Mouse (Mus musculus) heart, embryonic 13.5 days (tissue): ENCODE results near the gene Cdca8. TPM values are rescaled to one million over a fixed set of nuclear protein-coding genes. Genes with fewer than 3 reads are reported as not detected.

Source experiments
- ATAC-seq: fragments of 200-750 bp; cut with Nextera tagmentation; 2 replicates; pipeline ENCODE4 v1.8.0; 2017; ENCODE audit warnings: moderate TSS enrichment; ENCODE audit not compliant: insufficient number of reproducible peaks, low FRiP score, low TSS enrichment; ENCODE audit errors: extremely low read depth
- H3K27ac ChIP-seq: fragments of 300-500 bp; sonication (generic); replicated peaks from 2 replicates; pipeline ENCODE4 v1.5.1; 2015; ENCODE audit warnings: moderate library complexity, mild to moderate bottlenecking, inconsistent platforms
- H3K27me3 ChIP-seq: fragments of 300-500 bp; sonication (generic); replicated peaks from 2 replicates; pipeline ENCODE4 v1.6.1; 2015; ENCODE audit warnings: mild to moderate bottlenecking, inconsistent platforms
- H3K36me3 ChIP-seq: fragments of 300-500 bp; sonication (generic); 2 replicates; pipeline ENCODE4 v1.6.1; 2015; ENCODE audit warnings: mild to moderate bottlenecking, inconsistent platforms
- H3K4me1 ChIP-seq: fragments of 300-500 bp; sonication (generic); 2 replicates; pipeline ENCODE4 v1.6.1; 2015; ENCODE audit warnings: inconsistent platforms
- H3K4me2 ChIP-seq: fragments of 300-500 bp; sonication (generic); 2 replicates; pipeline ENCODE4 v1.6.1; 2015; ENCODE audit warnings: inconsistent platforms, mild to moderate bottlenecking, moderate library complexity
- H3K4me3 ChIP-seq: fragments of 300-500 bp; sonication (generic); 2 replicates; pipeline ENCODE4 v1.5.1; 2015; ENCODE audit warnings: moderate library complexity, mild to moderate bottlenecking, inconsistent platforms
- H3K9ac ChIP-seq: fragments of 300-500 bp; sonication (generic); 2 replicates; pipeline ENCODE4 v1.6.1; 2015; ENCODE audit warnings: inconsistent platforms, mild to moderate bottlenecking, moderate library complexity
- H3K9me3 ChIP-seq: fragments of 300-500 bp; sonication (generic); 2 replicates; pipeline ENCODE4 v1.6.1; 2016; ENCODE audit warnings: inconsistent platforms
- WGBS: fragments of 180-500 bp; shearing (Covaris S2); methylation state at CpG from one replicate; pipeline ENCODE4 v1.1.7; 2015; ENCODE audit warnings: mixed read lengths; 5-methylcytosine and 5-hydroxymethylcytosine counted together
- polyA plus RNA-seq: library from polyadenylated mRNA; unstranded; fragments of >200 nt; fragmentation: Nextera tagmentation; extraction: Ambion mirVana; gene quantifications from 2 replicates; pipeline ENCODE4 v1.2.1, GENCODE M21; 2015

The Cdca8 gene
- polyA plus RNA-seq, 1 experiment from 2014 or later: 111 TPM

DNA sequence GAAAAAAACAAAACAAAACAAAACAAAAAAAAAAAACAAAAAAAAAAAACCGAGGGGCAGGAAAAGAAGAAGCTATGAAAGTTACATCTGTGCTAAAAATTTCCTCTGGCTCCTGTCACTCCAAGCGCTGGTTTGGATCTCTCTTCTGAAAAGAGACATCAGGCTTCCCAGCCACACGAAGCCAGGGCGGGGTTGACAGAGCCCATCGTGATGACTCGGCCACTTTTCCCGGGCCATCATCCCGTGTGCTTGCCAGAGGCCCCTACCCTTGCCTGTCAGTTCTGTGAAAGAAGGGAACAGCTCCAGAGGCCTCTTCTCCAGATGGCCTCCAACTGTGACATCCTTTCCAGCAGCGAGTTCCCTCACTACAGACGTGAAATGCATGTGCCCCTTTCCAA lies 11.9 kb upstream of the Cdca8 start:
- H3K4me1 ChIP-seq: no peaks in the 10 kb centered on the region
- no peaks in the 10 kb centered on the region for H3K36me3 ChIP-seq
- H3K4me3 ChIP-seq: no peak overlapping the region
- no peak for ATAC-seq
- H3K27ac ChIP-seq: no peak overlapping the region; the same call in 1 of the 2 replicates
- no peak overlapping the region for H3K9ac ChIP-seq
- H3K27me3 ChIP-seq: peaks cover 4% of the 10 kb centered on the region; the same call in 1 of the 2 replicates
- WGBS: 29% methylated on average over 10 of the region's 10 CpGs
- H3K9me3 ChIP-seq: no peaks in the 10 kb centered on the region
- H3K4me2 ChIP-seq: no peak overlapping the region

DNA sequence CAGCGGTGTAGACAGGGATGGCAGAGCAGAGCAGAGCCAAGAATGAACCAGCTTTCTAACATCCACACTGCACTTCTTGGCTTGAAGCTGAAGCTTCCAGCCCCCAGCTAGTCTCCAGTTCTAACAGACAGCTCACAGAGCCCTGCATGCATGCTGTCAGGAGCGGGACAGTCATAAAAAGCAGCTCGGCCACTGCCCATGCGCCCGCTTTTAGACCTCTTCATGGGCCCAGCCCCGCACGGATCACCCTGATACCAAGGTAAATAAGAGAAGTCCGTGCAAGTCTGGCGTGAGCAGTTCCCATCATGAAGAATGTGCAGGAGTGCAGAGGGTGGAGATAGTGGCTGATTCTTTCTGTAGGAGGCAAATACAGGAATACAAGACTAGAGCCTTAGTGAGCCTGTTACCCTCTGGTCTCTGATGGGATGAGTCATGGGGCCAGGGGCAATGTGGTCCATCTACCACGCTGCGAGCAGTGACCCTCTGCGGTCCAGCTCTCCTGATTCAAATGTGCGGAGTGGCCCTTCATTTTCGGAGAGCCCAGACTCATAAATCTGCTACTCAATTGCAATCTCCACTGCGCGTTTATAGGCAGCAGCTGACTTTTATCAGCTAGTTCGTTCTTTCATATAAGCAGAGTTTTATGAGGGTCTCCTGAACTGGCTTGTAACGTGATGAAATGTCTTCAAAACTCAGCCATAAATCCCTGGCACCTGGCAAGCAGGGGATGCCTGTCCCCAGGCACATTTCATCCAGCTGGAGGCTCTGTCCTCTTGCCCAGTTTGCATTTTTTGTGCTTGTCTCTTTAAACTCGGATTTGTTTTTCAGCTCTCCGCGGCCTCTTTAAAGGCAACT lies 11.3 kb upstream of the Cdca8 start:
- H3K27me3 ChIP-seq: peaks cover 4% of the 10 kb centered on the region; the same call in 1 of the 2 replicates
- H3K9me3 ChIP-seq: no peaks in the 10 kb centered on the region
- no peak overlapping the region for H3K4me3 ChIP-seq
- H3K4me1 ChIP-seq: no peaks in the 10 kb centered on the region
- H3K4me2 ChIP-seq: no peak overlapping the region
- ATAC-seq: no peak
- 67% methylated on average over 21 of the region's 21 CpGs for WGBS
- no peak overlapping the region for H3K9ac ChIP-seq
- 0 out of 2 replicates have a peak, but pooled peaks cover 2% of the 10 kb centered on the region for H3K36me3 ChIP-seq
- H3K27ac ChIP-seq: peak overlapping the region; percentile 28

- WGBS: 71% methylated on average over 3 of the region's 3 CpGs
- Histone ChIP-seq H3K4me1 (no peaks in the 10 kb centered on the region), H3K27ac (no peak overlapping the region), H3K9me3 (no peaks in the 10 kb centered on the region), H3K4me3 (no peak overlapping the region), H3K27me3 (peaks cover 4% of the 10 kb centered on the region; the same call in 1 of the 2 replicates), H3K9ac (no peak overlapping the region), H3K36me3 (0 out of 2 replicates have a peak, but pooled peaks cover 2% of the 10 kb centered on the region), H3K4me2 (no peak overlapping the region)
- no peak for ATAC-seq
Observed at GRCm38 (mm10) chr4:124949488-124949887, 10.4 kb upstream of the Cdca8 start.

DNA sequence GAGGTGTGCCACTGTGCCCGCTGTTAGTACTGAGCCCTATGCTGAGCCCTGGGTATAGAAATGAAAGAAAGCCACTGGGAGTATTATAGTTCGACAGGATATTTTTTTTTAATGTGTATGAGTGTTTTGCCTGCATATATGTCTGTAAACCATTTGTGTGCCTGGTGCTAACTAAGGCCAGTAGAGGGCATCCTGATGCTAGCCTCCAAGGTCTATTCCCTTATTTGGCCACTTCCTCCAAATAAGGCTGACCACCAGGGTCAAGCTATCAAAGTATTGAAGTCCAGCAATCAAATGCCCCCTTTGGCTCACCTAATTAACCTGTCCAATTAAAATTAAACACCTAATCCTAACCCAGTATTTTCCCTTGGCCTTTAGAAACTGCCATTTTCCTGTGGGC lies 5.8 kb upstream of the Cdca8 start:
- 54% methylated on average over 2 of the region's 2 CpGs for WGBS
- H3K9me3 ChIP-seq: no peaks in the 10 kb centered on the region
- no peaks in the 10 kb centered on the region for H3K4me1 ChIP-seq

GRCm38 (mm10) chr4:124943781-124944180 lies 4.7 kb upstream of the Cdca8 start:
- Histone ChIP-seq H3K4me3 (no peak overlapping the region), H3K4me2 (no peak overlapping the region), H3K27ac (no peak overlapping the region), H3K9ac (peak overlapping the region; percentile 19; the same call in 1 of the 2 replicates), H3K27me3 (no peaks in the 10 kb centered on the region), H3K4me1 (no peaks in the 10 kb centered on the region), H3K36me3 (peaks cover 41% of the 10 kb centered on the region), H3K9me3 (no peaks in the 10 kb centered on the region)
- 58% methylated on average over 5 of the region's 5 CpGs for WGBS
- no peak for ATAC-seq

More for the DNA sequence above, 5.8 kb upstream of the Cdca8 start:
- no peak overlapping the region for H3K9ac ChIP-seq
- H3K4me3 ChIP-seq: no peak overlapping the region
- H3K4me2 ChIP-seq: no peak overlapping the region
- H3K36me3 ChIP-seq: peaks cover 30% of the 10 kb centered on the region
- H3K27me3 ChIP-seq: no peaks in the 10 kb centered on the region
- ATAC-seq: no peak
- H3K27ac ChIP-seq: no peak overlapping the region

DNA sequence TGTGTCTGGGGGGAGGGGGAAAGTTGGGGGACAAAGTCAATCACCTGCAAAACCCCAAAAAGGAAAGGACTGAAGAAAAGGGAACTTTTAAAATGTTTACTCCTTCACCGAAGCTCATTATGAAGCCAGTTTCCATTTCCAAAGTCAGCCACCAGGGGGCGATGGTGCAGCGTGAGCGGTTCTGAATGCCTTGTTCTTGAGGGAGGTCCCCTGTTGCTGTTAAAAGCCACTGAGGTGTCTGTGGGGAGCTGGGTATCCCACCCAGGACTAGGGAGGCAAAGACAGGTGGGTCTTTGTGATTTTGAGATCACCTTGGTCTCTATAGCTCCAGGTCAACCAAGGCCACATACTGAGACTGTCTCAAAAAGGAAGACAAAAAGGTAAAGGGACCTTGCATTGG lies 3.9 kb upstream of the Cdca8 start:
- Histone ChIP-seq H3K27me3 (no peaks in the 10 kb centered on the region), H3K4me1 (peaks cover 4% of the 10 kb centered on the region; the same call in 1 of the 2 replicates), H3K4me3 (no peak overlapping the region), H3K9ac (no peak overlapping the region), H3K27ac (no peak overlapping the region), H3K36me3 (peaks cover 47% of the 10 kb centered on the region), H3K9me3 (no peaks in the 10 kb centered on the region), H3K4me2 (no peak overlapping the region)
- ATAC-seq: no peak
- 9% methylated on average over 4 of the region's 4 CpGs for WGBS

DNA sequence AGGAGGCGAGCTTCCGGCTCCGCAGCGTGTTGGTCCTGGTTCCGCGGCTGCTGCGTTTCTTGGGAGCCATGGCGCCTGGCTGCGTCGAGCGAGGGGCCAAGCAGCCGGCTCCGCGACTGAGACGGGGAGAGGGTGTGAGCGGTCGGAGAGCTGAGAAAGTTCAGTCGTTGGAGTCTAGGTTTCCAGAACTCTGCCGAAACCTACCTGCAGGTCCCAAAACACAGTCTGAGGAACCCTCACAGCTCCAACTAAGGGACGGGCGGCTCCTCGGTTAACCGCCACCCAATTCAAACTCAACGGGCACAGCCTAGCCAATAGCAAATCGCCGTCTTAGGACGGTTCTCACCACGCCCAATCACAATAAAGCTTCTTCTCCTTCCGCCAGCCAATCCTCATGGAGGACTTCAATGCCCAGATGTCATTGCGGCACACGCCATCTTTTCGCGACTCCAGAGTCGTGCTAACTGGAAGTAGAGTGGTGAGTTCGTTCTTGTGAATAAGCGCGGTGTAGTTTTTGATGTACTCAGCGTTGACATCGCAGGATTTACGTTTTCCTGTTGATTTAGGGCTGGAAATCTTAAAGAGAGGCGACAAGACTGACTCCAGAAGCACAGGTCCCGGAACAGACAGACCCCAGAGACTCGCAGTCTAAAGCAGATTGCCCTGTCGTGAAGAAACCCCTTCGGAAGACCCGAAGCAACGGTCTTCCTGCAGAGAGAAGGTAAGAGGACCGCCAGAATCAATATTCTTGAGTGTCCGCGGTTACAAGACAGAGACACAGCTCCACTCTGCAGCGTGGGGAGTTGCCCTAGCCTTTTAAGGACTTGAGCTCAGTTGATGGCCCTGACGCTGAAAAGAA lies 2.3 kb downstream of the Cdca8 start, which contains the start of gene 9930104L06Rik:
9930104L06Rik (plus strand) TSS at position 436 of the 859 bp plus-strand sequence.
- under 1% methylated on average over 52 of the region's 52 CpGs for WGBS
- Histone ChIP-seq H3K27me3 (no peaks in the 10 kb centered on the region), H3K9ac (peak within 1 kb of the TSS; percentile 89), H3K4me3 (peak within 1 kb of the TSS; percentile 78), H3K4me1 (peaks cover 25% of the 10 kb centered on the region), H3K4me2 (peak within 1 kb of the TSS; percentile 85), H3K9me3 (no peaks in the 10 kb centered on the region), H3K36me3 (peaks cover 33% of the 10 kb centered on the region), H3K27ac (peak within 1 kb of the TSS; percentile 37)
- ATAC-seq: peak; percentile 98

DNA sequence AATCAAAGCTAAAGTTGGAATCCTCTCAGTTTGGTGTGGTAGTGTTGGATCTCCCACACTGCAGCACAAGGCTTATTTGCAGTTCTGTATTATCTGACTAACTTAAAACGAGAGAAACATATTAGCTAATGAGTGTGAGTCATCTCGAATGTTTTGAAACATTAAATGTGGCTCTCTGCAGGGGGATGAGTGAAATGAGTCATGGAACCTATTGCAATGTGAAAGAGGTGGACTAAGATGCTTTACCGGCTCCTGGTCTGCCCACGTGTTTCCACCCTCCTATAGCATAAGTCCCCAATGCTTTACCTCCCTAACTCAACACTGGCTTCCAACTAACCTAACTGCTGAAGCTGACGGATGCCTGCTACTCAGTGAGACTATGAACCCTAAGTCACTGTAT lies 11.0 kb downstream of the Cdca8 start:
- Histone ChIP-seq H3K4me1 (no peaks in the 10 kb centered on the region), H3K36me3 (peaks cover 83% of the 10 kb centered on the region), H3K27ac (no peak overlapping the region), H3K27me3 (no peaks in the 10 kb centered on the region), H3K9ac (no peak overlapping the region), H3K4me3 (no peak overlapping the region), H3K4me2 (no peak overlapping the region), H3K9me3 (no peaks in the 10 kb centered on the region)
- no peak for ATAC-seq
- 88% methylated on average over 5 of the region's 5 CpGs for WGBS

- Histone ChIP-seq H3K4me1 (peaks cover 9% of the 10 kb centered on the region), H3K4me2 (peak overlapping the region; percentile 65), H3K27ac (no peak overlapping the region), H3K9me3 (no peaks in the 10 kb centered on the region; the same call in 1 of the 2 replicates), H3K36me3 (no peaks in the 10 kb centered on the region), H3K27me3 (peaks cover 43% of the 10 kb centered on the region), H3K4me3 (peak overlapping the region; percentile 31), H3K9ac (peak overlapping the region; percentile 61)
- WGBS: 10% methylated on average over 21 of the region's 21 CpGs
- peak; percentile 14; the same call in 1 of the 2 replicates for ATAC-seq
Observed at GRCm38 (mm10) chr4:124905971-124906822, 32.9 kb downstream of the Cdca8 start.

GRCm38 (mm10) chr4:124905417-124905816 lies 33.7 kb downstream of the Cdca8 start:
- no peak for ATAC-seq
- H3K9me3 ChIP-seq: no peaks in the 10 kb centered on the region
- WGBS: 64% methylated on average over 4 of the region's 4 CpGs
- H3K27me3 ChIP-seq: peaks cover 44% of the 10 kb centered on the region
- no peaks in the 10 kb centered on the region for H3K36me3 ChIP-seq
- no peak overlapping the region for H3K4me3 ChIP-seq
- peaks cover 9% of the 10 kb centered on the region for H3K4me1 ChIP-seq
- no peak overlapping the region for H3K4me2 ChIP-seq
- no peak overlapping the region for H3K9ac ChIP-seq
- H3K27ac ChIP-seq: no peak overlapping the region
